Mouse (Mus musculus) liver, embryonic 12.5 days (tissue): Measurements from ENCODE around the gene Ptgds. TPM values are rescaled to one million over a fixed set of nuclear protein-coding genes. Genes with fewer than 3 reads are reported as not detected.

ENCODE experiments used
- ATAC-seq: fragments of 200-750 bp; cut with Nextera tagmentation; 2 replicates; pipeline ENCODE4 v1.8.0; 2017; ENCODE audit warnings: moderate number of reproducible peaks, mild to moderate bottlenecking, moderate library complexity
- H3K27ac ChIP-seq: fragments of 300-500 bp; sonication (generic); 2 replicates; pipeline ENCODE4 v1.5.1; 2016; ENCODE audit warnings: mild to moderate bottlenecking
- H3K27me3 ChIP-seq: fragments of 300-500 bp; sonication (generic); replicated peaks from 2 replicates; pipeline ENCODE4 v1.6.1; 2016; ENCODE audit warnings: mild to moderate bottlenecking, moderate library complexity
- H3K36me3 ChIP-seq: fragments of 300-500 bp; sonication (generic); 2 replicates; pipeline ENCODE4 v1.6.1; 2016; ENCODE audit warnings: mild to moderate bottlenecking, moderate library complexity
- H3K4me1 ChIP-seq: fragments of 300-500 bp; sonication (generic); 2 replicates; pipeline ENCODE4 v1.6.1; 2016
- H3K4me2 ChIP-seq: fragments of 300-500 bp; sonication (generic); 2 replicates; pipeline ENCODE4 v1.6.1; 2016; ENCODE audit warnings: mild to moderate bottlenecking, moderate library complexity
- H3K4me3 ChIP-seq: fragments of 300-500 bp; sonication (generic); 2 replicates; pipeline ENCODE4 v1.5.1; 2016; ENCODE audit warnings: mild to moderate bottlenecking, moderate library complexity
- H3K9ac ChIP-seq: fragments of 300-500 bp; sonication (generic); 2 replicates; pipeline ENCODE4 v1.6.1; 2016; ENCODE audit warnings: mild to moderate bottlenecking, moderate library complexity
- H3K9me3 ChIP-seq: fragments of 300-500 bp; sonication (generic); replicated peaks from 2 replicates; pipeline ENCODE4 v1.6.1; 2016; ENCODE audit warnings: mild to moderate bottlenecking, moderate library complexity
- WGBS: fragments of 180-500 bp; shearing (Covaris S2); methylation state at CpG from one replicate; pipeline ENCODE4 v1.1.7; 2016; ENCODE audit not compliant: insufficient replicate concordance; 5-methylcytosine and 5-hydroxymethylcytosine counted together
- microRNA-seq: library from miRNA; unstranded; fragments of <30 nt; microRNA quantifications from one replicate; pipeline ENCODE4, GENCODE M21; 2017
- polyA plus RNA-seq: library from polyadenylated mRNA; unstranded; fragments of >200 nt; fragmentation: Nextera tagmentation; extraction: Ambion mirVana; gene quantifications from 2 replicates; pipeline ENCODE4 v1.2.1, GENCODE M21; 2016

Ptgds gene
- polyA plus RNA-seq, 1 experiment from 2014 or later = 0.20 TPM

GRCm38 (mm10) chr2:25421896-25422295, 48.0 kb downstream of the Ptgds start:
- ATAC-seq = no peak; the same call in 1 of the 2 replicates
- Histone ChIP-seq H3K27ac (no peak overlapping the region), H3K4me2 (no peak overlapping the region), H3K27me3 (peaks cover 50% of the 10 kb centered on the region), H3K9ac (no peak overlapping the region), H3K4me1 (peaks cover 19% of the 10 kb centered on the region), H3K4me3 (no peak overlapping the region), H3K36me3 (no peaks in the 10 kb centered on the region), H3K9me3 (no peaks in the 10 kb centered on the region)
- WGBS = 17% methylated on average over 3 of the region's 3 CpGs

- H3K4me2 ChIP-seq = no peak overlapping the region
- H3K4me3 ChIP-seq = no peak overlapping the region
- H3K27me3 ChIP-seq = peaks cover 23% of the 10 kb centered on the region
- 0 out of 2 replicates have a peak, but pooled peaks cover 2% of the 10 kb centered on the region for H3K4me1 ChIP-seq
- H3K9ac ChIP-seq = no peak overlapping the region
- 32% methylated on average over 3 of the region's 3 CpGs for WGBS
- H3K27ac ChIP-seq = no peak overlapping the region
- H3K36me3 ChIP-seq = no peaks in the 10 kb centered on the region
- H3K9me3 ChIP-seq = no peaks in the 10 kb centered on the region
- ATAC-seq = no peak
Observed at GRCm38 (mm10) chr2:25417426-25417825, 52.4 kb downstream of the Ptgds start.

Small RNAs within 50 kb of the gene (microRNA-seq; reads per million reads assigned to microRNA genes)
- not detected for gene Mir3087

Other genes starting within 250 kb of the Ptgds start
- 901 and 931 TPM in 2 replicates for gene Tubb4b, start 245.3 kb downstream of the Ptgds start, polyA plus RNA-seq
- gene Slc34a3, start 235.7 kb downstream of the Ptgds start, polyA plus RNA-seq = 0.17 TPM in 1 of 2 replicates, not detected in the other
- 0.10 and 0.11 TPM in 2 replicates for gene Rnf224, start 233.3 kb downstream of the Ptgds start, polyA plus RNA-seq
- 1.8 and 2.4 TPM in 2 replicates for gene Rnf208, start 227.8 kb downstream of the Ptgds start, polyA plus RNA-seq
- not detected in 2 replicates for gene Cysrt1, start 227.6 kb downstream of the Ptgds start, polyA plus RNA-seq
- 4.4 and 4.8 TPM in 2 replicates for gene AL732309.1, start 223.2 kb downstream of the Ptgds start, polyA plus RNA-seq
- 16.2 and 17.3 TPM in 2 replicates for gene Tmem203, start 214.6 kb downstream of the Ptgds start, polyA plus RNA-seq
- 7.9 and 9.0 TPM in 2 replicates for gene Tprn, start 207.4 kb downstream of the Ptgds start, polyA plus RNA-seq
- gene Ssna1, start 197.6 kb downstream of the Ptgds start, polyA plus RNA-seq = 164 and 179 TPM in 2 replicates
- 63.6 and 65.3 TPM in 2 replicates for gene Anapc2, start 197.6 kb downstream of the Ptgds start, polyA plus RNA-seq
- gene Tmem210, start 181.9 kb downstream of the Ptgds start, polyA plus RNA-seq = not detected in 2 replicates
- gene Lrrc26, start 180.1 kb downstream of the Ptgds start, polyA plus RNA-seq = not detected in 2 replicates
- 0.24 and 0.41 TPM in 2 replicates for gene Grin1, start 150.9 kb downstream of the Ptgds start, polyA plus RNA-seq
- gene Man1b1, start 137.7 kb downstream of the Ptgds start, polyA plus RNA-seq = 29.4 and 30.5 TPM in 2 replicates
- gene Dpp7, start 113.7 kb downstream of the Ptgds start, polyA plus RNA-seq = 11.2 TPM in 2 replicates
- 13.5 and 14.0 TPM in 2 replicates for gene Uap1l1, start 104.4 kb downstream of the Ptgds start, polyA plus RNA-seq
- 34.6 and 38.0 TPM in 2 replicates for gene Sapcd2, start 97.7 kb downstream of the Ptgds start, polyA plus RNA-seq
- gene Entpd2, start 74.2 kb downstream of the Ptgds start, polyA plus RNA-seq = 0.13 and 0.19 TPM in 2 replicates
- 5.3 and 5.6 TPM in 2 replicates for gene Npdc1, start 70.7 kb downstream of the Ptgds start, polyA plus RNA-seq
- gene Fut7, start 46.8 kb downstream of the Ptgds start, polyA plus RNA-seq = 0.31 and 0.54 TPM in 2 replicates
- gene Abca2, start 41.3 kb downstream of the Ptgds start, polyA plus RNA-seq = 2.8 and 3.1 TPM in 2 replicates
- gene Clic3, start 13.2 kb downstream of the Ptgds start, polyA plus RNA-seq = 0.45 and 0.68 TPM in 2 replicates
- gene Paxx, start 9.0 kb downstream of the Ptgds start, polyA plus RNA-seq = 9.1 and 11.4 TPM in 2 replicates
- not detected in 2 replicates for gene Lcn12, start 23.9 kb upstream of the Ptgds start, polyA plus RNA-seq
- gene Fbxw5, start 30.7 kb upstream of the Ptgds start, polyA plus RNA-seq = 39.9 and 42.7 TPM in 2 replicates
- 17.4 and 18.8 TPM in 2 replicates for gene C8g, start 31.7 kb upstream of the Ptgds start, polyA plus RNA-seq
- gene Traf2, start 76.9 kb upstream of the Ptgds start, polyA plus RNA-seq = 22.4 and 24.4 TPM in 2 replicates
- 293 and 311 TPM in 2 replicates for gene Edf1, start 87.8 kb upstream of the Ptgds start, polyA plus RNA-seq
- 0.38 and 0.45 TPM in 2 replicates for gene Mamdc4, start 104.8 kb upstream of the Ptgds start, polyA plus RNA-seq
- 67.8 and 69.2 TPM in 2 replicates for gene Phpt1, start 105.2 kb upstream of the Ptgds start, polyA plus RNA-seq
- not detected in 2 replicates for gene Ajm1, start 111.7 kb upstream of the Ptgds start, polyA plus RNA-seq
- gene Rabl6, start 138.5 kb upstream of the Ptgds start, polyA plus RNA-seq = 41.8 and 42.9 TPM in 2 replicates
- gene Ccdc183, start 147.6 kb upstream of the Ptgds start, polyA plus RNA-seq = 0.14 and 0.28 TPM in 2 replicates
- gene Tmem141, start 152.0 kb upstream of the Ptgds start, polyA plus RNA-seq = 7.1 and 8.0 TPM in 2 replicates
- 30.8 and 35.6 TPM in 2 replicates for gene Fcna, start 158.0 kb upstream of the Ptgds start, polyA plus RNA-seq
- gene Lcn8, start 183.1 kb upstream of the Ptgds start, polyA plus RNA-seq = not detected in 2 replicates
- gene Lcn5, start 187.9 kb upstream of the Ptgds start, polyA plus RNA-seq = not detected in 2 replicates
- gene Lcn6, start 206.7 kb upstream of the Ptgds start, polyA plus RNA-seq = not detected in 2 replicates
- gene Lcn10, start 212.7 kb upstream of the Ptgds start, polyA plus RNA-seq = not detected in 2 replicates
- gene Obp2a, start 230.0 kb upstream of the Ptgds start, polyA plus RNA-seq = not detected in 2 replicates
- 21.7 and 21.8 TPM in 2 replicates for gene Bmyc, start 236.7 kb upstream of the Ptgds start, polyA plus RNA-seq